Mouse (Mus musculus) thymus, postnatal 4 days (tissue): ENCODE measurements around the gene Prrt4.

Experiments used
- DNase-seq: peaks from one replicate; pipeline ENCODE4 v3.0.0; 2021

The Prrt4 gene

DNA sequence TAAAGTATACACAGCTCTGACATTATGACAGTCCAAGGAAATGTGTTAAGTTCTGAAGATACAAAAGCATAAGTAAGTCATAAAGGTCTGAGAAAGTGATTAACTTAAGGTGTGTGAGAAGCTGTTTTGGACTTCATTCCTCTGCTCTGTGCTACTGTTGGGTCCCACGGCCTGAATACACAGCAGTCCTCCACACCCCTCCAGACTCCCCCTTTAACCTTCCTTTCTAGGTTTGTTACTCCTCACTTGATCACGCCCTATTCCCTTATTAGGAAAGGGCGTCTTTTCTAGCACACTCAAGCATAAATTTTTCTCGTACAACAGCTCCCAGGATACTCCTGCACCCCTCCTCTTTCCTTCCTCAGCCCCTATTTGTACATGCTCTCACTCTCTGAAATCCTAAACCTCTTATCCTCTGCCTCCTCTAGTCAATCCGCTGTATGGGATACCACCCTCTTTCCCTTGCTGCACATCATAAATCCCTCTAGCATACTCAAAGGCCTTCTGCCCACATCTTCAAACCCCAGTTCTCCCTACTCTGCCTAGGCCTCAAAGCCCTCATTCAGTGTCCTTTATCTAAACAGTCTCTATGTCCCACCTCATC, 31.9 kb downstream of the Prrt4 start:
- no peak for DNase-seq

DNA sequence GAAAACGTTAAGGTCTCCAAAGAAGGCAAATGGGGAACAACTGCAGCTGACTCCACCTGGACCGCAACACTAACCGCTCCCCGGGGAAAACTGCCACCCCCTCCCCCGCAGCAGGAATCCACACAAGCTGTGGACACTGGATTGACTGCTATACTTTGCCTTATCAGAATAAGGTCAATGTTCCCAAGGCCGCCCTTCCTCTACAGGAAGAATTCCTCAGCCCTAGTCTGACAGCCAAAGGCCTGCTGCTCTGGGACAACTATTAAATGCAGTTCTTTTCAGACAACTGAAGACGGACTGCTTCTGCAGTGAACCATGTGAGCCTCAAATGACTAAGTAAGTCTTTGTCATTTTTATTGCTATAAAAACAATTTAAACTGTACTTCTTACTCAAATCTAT, 32.7 kb downstream of the Prrt4 start:
- DNase-seq: no peak

DNA sequence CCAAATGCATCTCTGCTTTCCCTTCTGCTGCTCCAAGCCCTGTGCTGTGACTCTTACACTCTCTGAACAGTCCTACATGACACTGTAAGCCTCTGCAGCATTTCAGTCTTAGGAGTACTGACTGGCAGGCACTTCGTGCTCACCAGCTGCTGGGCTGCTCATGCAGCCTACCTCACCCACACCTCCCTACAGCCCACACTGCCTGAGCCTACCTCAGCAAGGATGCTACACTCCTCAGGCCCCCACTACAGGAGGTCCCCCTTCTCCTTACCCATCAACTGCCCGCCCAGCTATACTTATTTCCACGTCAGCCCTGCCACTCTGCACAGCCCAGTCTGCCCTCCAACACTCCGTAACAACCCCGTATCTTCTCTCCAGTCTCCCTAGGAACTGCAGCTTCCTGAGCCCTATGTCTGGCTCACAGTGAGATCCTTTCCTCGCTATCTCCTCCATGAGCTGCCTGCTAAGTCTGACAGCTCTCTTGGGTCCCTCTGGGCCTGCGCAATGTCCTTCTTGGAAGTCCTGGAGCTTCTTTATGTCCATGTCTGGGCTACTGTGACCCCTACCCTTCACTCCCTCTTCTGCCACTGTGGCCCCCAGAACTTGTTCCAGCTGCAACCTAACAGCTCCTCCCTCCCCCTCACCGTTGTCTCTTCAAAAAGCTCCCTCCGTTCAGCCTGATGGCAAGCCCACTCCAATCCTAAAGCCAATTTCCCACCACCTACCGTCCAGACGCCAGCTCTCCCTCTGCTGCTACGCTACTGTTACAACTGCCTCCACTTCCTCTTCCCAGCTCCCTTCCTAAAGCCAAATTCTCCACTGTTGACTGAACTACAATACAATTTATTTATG, 33.7 kb downstream of the Prrt4 start:
- no peak for DNase-seq

DNA sequence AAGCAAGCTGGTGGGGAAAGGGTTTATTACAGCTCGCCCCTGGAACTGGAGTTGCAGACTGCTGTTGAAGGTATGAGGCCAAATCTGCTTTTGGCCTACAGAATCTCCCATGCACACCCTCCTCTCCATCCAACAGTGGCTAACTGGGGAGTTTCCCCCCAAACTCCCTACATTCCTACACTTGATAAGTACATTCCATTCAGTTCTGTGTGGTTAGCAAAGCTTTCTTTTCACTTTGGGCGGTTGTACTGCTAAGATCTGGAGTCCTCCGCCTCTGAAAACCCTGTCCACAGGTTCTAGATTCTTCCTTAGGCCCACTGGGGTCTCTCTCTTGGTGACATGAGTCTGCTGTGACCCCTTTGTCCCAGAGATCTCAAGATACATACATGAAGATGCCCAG, 34.4 kb downstream of the Prrt4 start:
- no peak for DNase-seq

DNA sequence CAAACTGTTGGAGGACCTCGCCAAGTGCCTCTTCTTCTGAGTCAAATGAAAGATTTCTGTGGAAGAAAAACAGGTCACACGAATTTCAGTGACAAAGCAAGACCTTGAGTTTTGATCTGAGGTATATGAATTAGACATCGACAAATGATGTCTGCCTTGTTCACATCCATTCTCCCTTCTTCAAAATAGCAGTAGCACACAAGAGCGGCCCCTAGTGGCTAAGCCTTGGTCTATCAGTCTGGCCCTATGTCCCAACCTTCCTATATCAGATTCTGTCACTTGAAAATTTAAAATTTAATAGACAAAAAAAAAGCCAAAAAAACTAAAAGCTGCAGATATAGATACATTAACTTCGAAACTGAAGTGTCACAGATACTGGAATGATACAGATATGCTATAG, 35.8 kb downstream of the Prrt4 start:
- DNase-seq: peak; percentile 78

DNA sequence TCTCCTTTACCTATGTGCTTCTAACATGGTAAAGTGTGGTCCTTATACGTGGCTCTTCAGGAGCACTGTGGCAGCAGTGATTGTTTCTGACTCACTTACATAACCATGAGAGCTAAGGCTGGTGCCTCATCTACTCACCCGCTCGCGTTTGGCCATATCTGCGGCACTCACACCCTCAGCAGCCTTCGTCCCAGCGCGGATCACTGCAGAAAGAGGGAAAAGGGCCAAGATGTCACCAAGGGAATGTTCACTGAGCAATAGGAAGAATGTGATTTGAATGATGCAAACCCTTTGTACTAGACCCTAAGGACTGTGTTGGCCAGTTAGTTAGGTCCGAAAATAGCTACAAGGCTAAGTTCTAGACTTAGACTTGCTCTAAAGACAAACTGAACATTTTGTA, 41.9 kb downstream of the Prrt4 start:
- DNase-seq: no peak

DNA sequence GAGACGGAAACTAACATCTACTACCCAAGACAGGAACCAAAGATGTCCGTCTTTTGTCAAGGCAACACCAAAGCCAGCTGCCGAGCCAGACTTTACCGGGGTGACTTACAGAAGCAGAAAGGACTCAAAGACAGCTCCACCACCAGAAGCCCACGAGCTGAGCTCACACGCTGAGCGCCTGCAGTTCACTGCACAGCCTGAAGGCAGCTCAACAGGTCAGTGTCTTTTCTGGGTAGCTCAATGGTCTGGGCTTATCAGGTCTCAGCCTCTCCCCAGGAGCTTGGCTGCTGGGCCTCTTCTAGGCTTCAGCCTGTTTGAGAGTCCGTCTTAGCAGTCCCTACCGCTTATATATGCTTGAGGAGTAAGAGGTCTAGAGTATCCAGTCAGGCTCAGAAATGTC, 46.3 kb downstream of the Prrt4 start:
- no peak for DNase-seq

DNA sequence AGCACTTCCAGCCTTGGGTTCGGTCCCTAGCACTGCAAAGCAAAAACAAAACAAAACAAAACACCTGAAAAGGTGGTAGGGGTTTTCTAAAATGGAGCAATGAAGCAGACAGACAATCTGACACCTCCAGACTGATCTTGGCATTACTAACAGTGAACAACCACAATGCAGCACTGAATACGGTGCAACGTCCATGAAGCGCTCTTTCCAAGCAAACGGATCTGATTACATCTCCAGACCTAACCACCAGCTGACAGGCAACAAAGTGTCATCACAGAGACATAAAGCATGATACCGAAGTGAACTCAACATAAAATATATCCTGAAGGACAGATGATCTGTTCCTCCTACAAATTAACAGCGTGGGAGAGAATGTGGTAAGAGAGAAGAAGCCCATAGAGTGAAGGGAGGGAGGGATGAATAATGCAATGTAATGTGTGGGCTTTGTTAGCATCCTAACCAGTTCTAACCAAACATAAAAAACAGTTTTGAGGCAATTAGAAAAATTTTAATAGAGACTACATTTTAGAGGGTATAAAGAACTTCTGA, 52.4 kb downstream of the Prrt4 start:
- DNase-seq: no peak

DNA sequence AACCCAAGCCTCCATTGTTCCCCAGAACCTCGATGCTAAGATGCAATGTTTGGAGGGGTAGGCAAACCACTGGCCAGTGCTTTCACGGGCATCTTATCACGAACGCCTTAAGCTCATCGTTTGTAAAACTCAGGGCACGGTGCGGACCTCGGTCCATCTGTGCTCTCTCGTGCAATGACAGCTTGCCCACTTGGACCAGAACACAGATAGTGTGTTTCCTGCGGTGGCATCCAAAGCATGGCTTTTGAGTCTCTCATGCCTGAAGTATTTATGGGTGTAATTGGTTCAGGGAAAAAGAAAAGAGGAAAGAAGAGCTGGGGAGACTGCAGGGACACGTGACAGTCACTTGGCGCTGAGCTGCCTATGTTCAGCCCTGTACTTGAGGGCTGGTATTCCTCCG, 59.4 kb downstream of the Prrt4 start:
- no peak for DNase-seq
